Mouse (Mus musculus) cerebellum, postnatal 25 days (tissue): ENCODE measurements at regions not wholly inside any gene's neighbourhood (a gene's known extent, or its start where the extent isn't known, plus 50 kb on each side); places are given as distances from the start of the nearest gene placed in this dataset.

Experiments used
- DNase-seq, 2 experiments: peaks; one replicate each; pipeline ENCODE4 v3.0.0; 2021; ENCODE audit warnings: mixed read lengths in 2 of 2

- DNase-seq = no peak
Measured at GRCm38 (mm10) chr2:101371834-101372493, 252.6 kb upstream of the Rag2 start.

GRCm38 (mm10) chr2:101380595-101380994, 243.9 kb upstream of the Rag2 start:
- DNase-seq = no peak

GRCm38 (mm10) chr2:101415002-101415401, 209.5 kb upstream of the Rag2 start:
- no peak for DNase-seq

- DNase-seq = no peak
Measured at GRCm38 (mm10) chr2:101416702-101417101, 207.8 kb upstream of the Rag2 start.

- no peak for DNase-seq
Measured at GRCm38 (mm10) chr2:101433141-101433895, 191.2 kb upstream of the Rag2 start.

GRCm38 (mm10) chr2:101440231-101440630, 184.3 kb upstream of the Rag2 start:
- no peak for DNase-seq

- peak in 1 of 2 experiments; percentile 34 for DNase-seq
Measured at GRCm38 (mm10) chr2:101441081-101441630, 183.4 kb upstream of the Rag2 start.

GRCm38 (mm10) chr2:101455591-101455990, 168.9 kb upstream of the Rag2 start:
- DNase-seq = no peak

- no peak for DNase-seq
Measured at GRCm38 (mm10) chr2:101458959-101459358, 165.6 kb upstream of the Rag2 start.

- peak; percentile 81 for DNase-seq
Measured at GRCm38 (mm10) chr2:101462450-101462849, 162.1 kb upstream of the Rag2 start.

- DNase-seq = peak; percentile 40 to 50
Measured at GRCm38 (mm10) chr2:101464291-101465140, 160.0 kb upstream of the Rag2 start.

GRCm38 (mm10) chr2:101470569-101471100, 153.9 kb upstream of the Rag2 start:
- no peak for DNase-seq

GRCm38 (mm10) chr2:101472449-101473115, 151.9 kb upstream of the Rag2 start:
- DNase-seq = peak; percentile 83 to 95

GRCm38 (mm10) chr2:101473116-101473485, 151.4 kb upstream of the Rag2 start:
- no peak for DNase-seq

- no peak for DNase-seq
Measured at GRCm38 (mm10) chr2:101476862-101477261, 147.7 kb upstream of the Rag2 start.

- DNase-seq = no peak
Measured at GRCm38 (mm10) chr2:101490207-101490606, 134.3 kb upstream of the Rag2 start.

- DNase-seq = no peak
Measured at GRCm38 (mm10) chr2:101491762-101492161, 132.8 kb upstream of the Rag2 start.

- DNase-seq = peak in 1 of 2 experiments; percentile 7
Measured at GRCm38 (mm10) chr2:101508116-101508515, 116.4 kb upstream of the Rag2 start.
